Mouse (Mus musculus) MEL (cell line): ENCODE results near the gene Srd5a3. TPM values are rescaled to one million over a fixed set of nuclear protein-coding genes. Genes with fewer than 3 reads are reported as not detected.

ENCODE experiments used
- DNase-seq: peaks from one replicate; pipeline ENCODE4 v3.0.0; 2011; ENCODE audit warnings: low read depth, low spot score
- H3K27ac ChIP-seq: 2 replicates; pipeline ENCODE4 v1.5.1; 2012; ENCODE audit warnings: low read depth, mild to moderate bottlenecking, control low read depth, low read length, moderate library complexity; ENCODE audit not compliant: control insufficient read depth
- H3K27me3 ChIP-seq, 2 experiments: fragments of 150-350 bp in 1 of 2; sonication (generic) in 1 of 2; 2 replicates each; pipeline ENCODE4 v1.6.1; 2012; ENCODE audit warnings: low read length in 2 of 2, mild to moderate bottlenecking in 2 of 2, improper control_type of control experiment in 1 of 2, moderate library complexity in 1 of 2; ENCODE audit not compliant: insufficient read depth in 2 of 2, control insufficient read depth in 1 of 2
- H3K36me3 ChIP-seq, 2 experiments: 2 replicates each; pipeline ENCODE4 v1.6.1; 2012 to 2014; ENCODE audit warnings: low read length in 2 of 2, improper control_type of control experiment in 1 of 2, inconsistent platforms in 1 of 2, mild to moderate bottlenecking in 1 of 2; ENCODE audit not compliant: insufficient read depth in 2 of 2, control insufficient read depth in 1 of 2
- H3K4me1 ChIP-seq, 2 experiments: fragments of 150-350 bp in 1 of 2; sonication (generic) in 1 of 2; 2 replicates each; pipeline ENCODE4 v1.6.1; 2012; ENCODE audit warnings: low read length in 2 of 2, improper control_type of control experiment in 1 of 2, mild to moderate bottlenecking in 1 of 2; ENCODE audit not compliant: insufficient read depth in 2 of 2, control insufficient read depth in 1 of 2
- H3K4me3 ChIP-seq, 2 experiments: fragments of 150-350 bp in 1 of 2; sonication (generic) in 1 of 2; 2 replicates each; pipeline ENCODE4 v1.5.1; 2012; ENCODE audit warnings: low read depth in 2 of 2, low read length in 2 of 2, mild to moderate bottlenecking in 2 of 2, moderate library complexity in 2 of 2, control low read depth in 1 of 2, improper control_type of control experiment in 1 of 2; ENCODE audit not compliant: control insufficient read depth in 1 of 2, insufficient read depth in 1 of 2
- H3K79me2 ChIP-seq: 2 replicates; pipeline ENCODE4 v1.6.1; 2012; ENCODE audit warnings: mild to moderate bottlenecking, low read length, moderate library complexity; ENCODE audit not compliant: control insufficient read depth, poor library complexity, insufficient read depth
- H3K9ac ChIP-seq: 2 replicates; pipeline ENCODE4 v1.6.1; 2012; ENCODE audit warnings: low read depth, mild to moderate bottlenecking, control low read depth, low read length, moderate library complexity; ENCODE audit not compliant: control insufficient read depth, poor library complexity, severe bottlenecking
- H3K9me3 ChIP-seq: fragments of 150-350 bp; sonication (generic); replicated peaks from 2 replicates; pipeline ENCODE4 v1.6.1; 2012; ENCODE audit warnings: mild to moderate bottlenecking, low read length, improper control_type of control experiment, moderate library complexity; ENCODE audit not compliant: insufficient read depth
- BHLHE40 ChIP-seq: IDR thresholded peaks from 2 replicates; pipeline ENCODE4 v1.6.1; 2012; ENCODE audit warnings: low read depth, mild to moderate bottlenecking, inconsistent platforms, low read length, improper control_type of control experiment, borderline replicate concordance
- CHD1 ChIP-seq: IDR thresholded peaks from 2 replicates; pipeline ENCODE4 v1.6.1; 2012; ENCODE audit warnings: low read depth, mild to moderate bottlenecking, inconsistent platforms, low read length, improper control_type of control experiment
- CHD2 ChIP-seq: IDR thresholded peaks from 2 replicates; pipeline ENCODE4 v1.6.1; 2011; ENCODE audit warnings: low read length, improper control_type of control experiment
- CTCF ChIP-seq, 3 experiments: IDR thresholded peaks in 2 of 3; conservative IDR thresholded peaks in 1 of 3; 2 replicates each; pipeline ENCODE4 v1.5.1; 2011 to 2012; ENCODE audit warnings: low read length in 3 of 3, low read depth in 2 of 3, mild to moderate bottlenecking in 2 of 3, improper control_type of control experiment in 1 of 3, inconsistent platforms in 1 of 3, mixed read lengths in 1 of 3, moderate library complexity in 1 of 3; ENCODE audit not compliant: control insufficient read depth in 1 of 3, insufficient read depth in 1 of 3, poor library complexity in 1 of 3, severe bottlenecking in 1 of 3
- E2F4 ChIP-seq: IDR thresholded peaks from 2 replicates; pipeline ENCODE4 v1.6.1; 2011; ENCODE audit warnings: low read depth, low read length, improper control_type of control experiment, borderline replicate concordance
- EP300 ChIP-seq, 2 experiments: IDR thresholded peaks; 2 replicates each; pipeline ENCODE4 v1.6.1; 2011; ENCODE audit warnings: improper control_type of control experiment in 2 of 2, low read length in 2 of 2, low read depth in 1 of 2, mild to moderate bottlenecking in 1 of 2
- ETS1 ChIP-seq: IDR thresholded peaks from 2 replicates; pipeline ENCODE4 v1.6.1; 2012; ENCODE audit warnings: low read depth, mild to moderate bottlenecking, inconsistent platforms, low read length, improper control_type of control experiment, moderate library complexity
- JUND ChIP-seq: IDR thresholded peaks from 2 replicates; pipeline ENCODE4 v1.6.1; 2011; ENCODE audit warnings: low read depth, mild to moderate bottlenecking, improper control_type of control experiment, low read length
- MAX ChIP-seq: IDR thresholded peaks from 2 replicates; pipeline ENCODE4 v1.6.1; 2011; ENCODE audit warnings: low read length, improper control_type of control experiment
- MAZ ChIP-seq: IDR thresholded peaks from 2 replicates; pipeline ENCODE4 v1.6.1; 2012; ENCODE audit warnings: low read depth, mild to moderate bottlenecking, inconsistent platforms, low read length, improper control_type of control experiment
- MEF2A ChIP-seq: IDR thresholded peaks from 2 replicates; pipeline ENCODE4 v1.6.1; 2014; ENCODE audit warnings: low read depth, mild to moderate bottlenecking, inconsistent platforms, low read length, improper control_type of control experiment; ENCODE audit not compliant: poor library complexity, insufficient replicate concordance, severe bottlenecking; ENCODE audit errors: extremely low read depth
- MXI1 ChIP-seq: IDR thresholded peaks from 2 replicates; pipeline ENCODE4 v1.6.1; 2011; ENCODE audit warnings: mild to moderate bottlenecking, low read depth, low read length, improper control_type of control experiment
- MYB ChIP-seq: IDR thresholded peaks from 2 replicates; pipeline ENCODE4 v1.6.1; 2011; ENCODE audit warnings: mild to moderate bottlenecking, low read depth, low read length, improper control_type of control experiment
- NELFE ChIP-seq: IDR thresholded peaks from 2 replicates; pipeline ENCODE4 v1.6.1; 2011; ENCODE audit warnings: low read depth, low read length, improper control_type of control experiment
- NRF1 ChIP-seq: IDR thresholded peaks from 2 replicates; pipeline ENCODE4 v1.6.1; 2014; ENCODE audit warnings: low read depth, mild to moderate bottlenecking, inconsistent platforms, low read length, improper control_type of control experiment, moderate library complexity; ENCODE audit not compliant: poor library complexity, insufficient read depth, severe bottlenecking
- POLR2AphosphoS2 ChIP-seq: IDR thresholded peaks from 2 replicates; pipeline ENCODE4 v1.6.1; 2011; ENCODE audit warnings: low read length, improper control_type of control experiment
- POLR2AphosphoS5 ChIP-seq: IDR thresholded peaks from 2 replicates; pipeline ENCODE4 v1.6.1; 2012; ENCODE audit warnings: low read depth, borderline replicate concordance, mild to moderate bottlenecking, inconsistent platforms, low read length, moderate library complexity, mixed read lengths
- RAD21 ChIP-seq: IDR thresholded peaks from 2 replicates; pipeline ENCODE4 v1.6.1; 2011; ENCODE audit warnings: mild to moderate bottlenecking, low read depth, low read length, improper control_type of control experiment
- RCOR1 ChIP-seq: IDR thresholded peaks from 2 replicates; pipeline ENCODE4 v1.6.1; 2012; ENCODE audit warnings: low read depth, mild to moderate bottlenecking, inconsistent platforms, low read length, improper control_type of control experiment
- SIN3A ChIP-seq: IDR thresholded peaks from 2 replicates; pipeline ENCODE4 v1.6.1; 2012; ENCODE audit warnings: low read length, improper control_type of control experiment, inconsistent platforms
- SMC3 ChIP-seq: IDR thresholded peaks from 2 replicates; pipeline ENCODE4 v1.6.1; 2011; ENCODE audit warnings: low read depth, low read length, improper control_type of control experiment
- TCF12 ChIP-seq: IDR thresholded peaks from 2 replicates; pipeline ENCODE4 v1.6.1; 2014; ENCODE audit warnings: low read depth, mild to moderate bottlenecking, inconsistent platforms, low read length, improper control_type of control experiment, moderate library complexity
- UBTF ChIP-seq: IDR thresholded peaks from 2 replicates; pipeline ENCODE4 v1.6.1; 2012; ENCODE audit warnings: low read depth, mild to moderate bottlenecking, inconsistent platforms, low read length, improper control_type of control experiment, moderate library complexity, borderline replicate concordance; ENCODE audit not compliant: insufficient read depth
- USF1 ChIP-seq: IDR thresholded peaks from 2 replicates; pipeline ENCODE4 v1.6.1; 2014; ENCODE audit warnings: low read depth, mild to moderate bottlenecking, inconsistent platforms, low read length, improper control_type of control experiment, moderate library complexity
- USF2 ChIP-seq, 2 experiments: IDR thresholded peaks; 2 replicates each; pipeline ENCODE4 v1.6.1; 2011 to 2012; ENCODE audit warnings: improper control_type of control experiment in 2 of 2, low read length in 2 of 2, borderline replicate concordance in 1 of 2, inconsistent platforms in 1 of 2, low read depth in 1 of 2, mild to moderate bottlenecking in 1 of 2; ENCODE audit not compliant: insufficient read depth in 1 of 2
- ZC3H11A ChIP-seq: IDR thresholded peaks from 2 replicates; pipeline ENCODE4 v1.6.1; 2012; ENCODE audit warnings: low read depth, mild to moderate bottlenecking, inconsistent platforms, low read length, improper control_type of control experiment
- ZKSCAN1 ChIP-seq: IDR thresholded peaks from 2 replicates; pipeline ENCODE4 v1.6.1; 2012; ENCODE audit warnings: low read depth, mild to moderate bottlenecking, inconsistent platforms, low read length, improper control_type of control experiment, moderate library complexity
- ZNF384 ChIP-seq: IDR thresholded peaks from 2 replicates; pipeline ENCODE4 v1.6.1; 2012; ENCODE audit warnings: low read depth, mild to moderate bottlenecking, inconsistent platforms, low read length, improper control_type of control experiment
- polyA plus RNA-seq, 2 experiments: library from polyadenylated mRNA; stranded (reverse) in 1 of 2; unstranded in 1 of 2; fragments of >175 nt in 1 of 2; fragments of >200 nt in 1 of 2; gene quantifications; 2 replicates each; pipeline versions ENCODE4 v1.2.1 to v1.2.4; 2012; ENCODE audit warnings: low replicate concordance in 2 of 2, low read depth in 1 of 2; ENCODE audit not compliant: insufficient read length in 2 of 2, insufficient read depth in 1 of 2, missing spikeins in 1 of 2
- total RNA-seq: library from RNA; depleted of rRNA; stranded (reverse); fragments of 300-350 nt; gene quantifications from 2 replicates; pipeline ENCODE4 v1.2.3, GENCODE M21; 2012

Srd5a3 gene
- total and polyA plus RNA-seq, 3 experiments: 17.0 to 33.2 TPM; not detected in 1

DNA sequence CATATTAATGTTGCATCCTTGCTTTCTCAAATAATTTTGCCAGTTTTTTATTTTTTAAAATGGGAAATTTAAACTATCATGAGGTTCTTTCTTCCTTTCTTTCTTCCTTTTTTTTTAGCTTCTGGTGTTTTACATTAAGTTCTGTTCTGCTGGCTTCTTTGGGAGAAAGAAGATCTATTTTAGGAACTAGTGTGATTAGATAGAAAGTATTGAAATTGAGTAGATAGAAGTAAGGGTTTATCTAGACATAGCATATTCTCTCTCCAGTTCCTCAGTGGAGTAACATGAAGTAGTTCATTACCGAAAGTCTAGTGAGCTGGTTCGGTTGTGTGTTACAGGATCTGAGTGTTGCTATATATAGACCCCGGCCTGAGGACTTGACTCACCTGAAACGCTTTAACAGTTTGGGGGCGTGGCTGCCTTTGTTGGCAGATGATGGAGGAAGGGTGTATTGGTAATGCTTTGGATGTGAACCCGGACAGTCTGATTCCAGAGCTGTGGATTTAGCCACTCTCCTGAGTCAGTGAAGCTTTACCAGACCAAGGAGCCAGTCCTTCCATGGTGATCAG, 54.4 kb downstream of the Srd5a3 start (continued):
- TF ChIP-seq CHD1 (no peak), E2F4 (no peak)

DNA sequence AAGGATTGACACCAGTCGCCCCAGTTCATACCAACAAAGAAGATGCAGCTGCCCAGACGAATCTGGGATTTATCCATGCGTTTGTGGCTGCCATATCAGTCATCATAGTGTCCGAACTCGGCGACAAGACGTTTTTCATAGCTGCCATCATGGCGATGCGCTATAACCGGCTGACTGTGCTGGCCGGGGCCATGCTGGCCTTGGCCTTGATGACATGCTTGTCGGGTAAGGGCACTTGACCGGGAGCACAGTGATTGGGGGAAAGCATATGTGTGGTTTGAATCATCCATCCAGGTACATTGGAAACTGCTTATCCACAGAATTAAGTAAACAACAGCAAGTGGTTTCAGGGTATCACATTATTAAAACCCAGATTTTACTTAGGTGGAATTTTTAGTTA, 59.3 kb downstream of the Srd5a3 start:
- no peak for DNase-seq
- no peak overlapping the region for H3K4me3 ChIP-seq
- peaks cover 5 to 8% of the 10 kb centered on the region in 2 experiments for H3K4me1 ChIP-seq
- no peak overlapping the region for H3K27ac ChIP-seq
- H3K36me3 ChIP-seq: peaks cover 11 to 24% of the 10 kb centered on the region in 2 experiments
- no peaks in the 10 kb centered on the region for H3K27me3 ChIP-seq
- no peaks in the 10 kb centered on the region for H3K9me3 ChIP-seq
- no peak for TF ChIP-seq SIN3A
- TF ChIP-seq NELFE: no peak
- TF ChIP-seq JUND: no peak
- no peak for TF ChIP-seq CHD2
- no peak for TF ChIP-seq ZC3H11A
- no peak for TF ChIP-seq MAZ
- TF ChIP-seq POLR2AphosphoS5: no peak
- no peak for TF ChIP-seq USF2 (IDR thresholded peaks at IDR 0.05; ENCODE audit: borderline replicate concordance in 1 of 2, insufficient read depth in 1 of 2, low read depth in 1 of 2, low read length in 2 of 2)
- TF ChIP-seq TCF12: no peak
- TF ChIP-seq CTCF (IDR thresholded peaks at IDR 0.05 in 2 of 3, conservative IDR thresholded peaks at IDR 0.05 in 1 of 3; ENCODE audit: control insufficient read depth in 1 of 3, insufficient read depth in 1 of 3, low read depth in 2 of 3, low read length in 3 of 3, poor library complexity in 1 of 3, severe bottlenecking in 1 of 3): no peak
- no peak for TF ChIP-seq RAD21
- no peak for TF ChIP-seq MYB
- no peak for TF ChIP-seq RCOR1
- TF ChIP-seq MAX: no peak
- no peak for TF ChIP-seq ZNF384
- TF ChIP-seq BHLHE40: no peak
- no peak for TF ChIP-seq MXI1
- no peak overlapping the region for H3K9ac ChIP-seq
- H3K79me2 ChIP-seq: peaks cover 12% of the 10 kb centered on the region; the same call in 1 of the 2 replicates

DNA sequence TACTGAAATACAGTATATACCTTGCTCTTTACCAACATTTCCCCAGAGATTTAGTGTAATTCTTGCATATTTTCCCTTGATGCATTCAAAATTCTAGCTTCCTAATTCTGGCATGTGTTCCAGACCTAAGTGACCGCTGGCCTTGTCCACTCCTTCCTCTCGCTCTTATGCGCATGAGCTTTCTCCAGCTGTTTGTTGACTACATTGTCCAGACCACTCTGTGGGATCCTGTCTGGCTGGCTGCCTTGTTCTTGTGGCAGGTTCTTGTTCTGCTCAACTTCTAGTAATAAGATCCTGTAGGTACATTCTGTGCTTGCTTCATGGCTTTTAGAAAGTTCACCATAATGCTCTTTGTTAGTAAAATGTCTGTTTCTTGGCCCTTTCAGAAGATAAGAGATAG, 63.1 kb downstream of the Srd5a3 start:
- Histone ChIP-seq H3K9me3 (no peaks in the 10 kb centered on the region), H3K27ac (no peak overlapping the region), H3K79me2 (peaks cover 1% of the 10 kb centered on the region; the same call in 1 of the 2 replicates), H3K4me3 (no peak overlapping the region), H3K9ac (no peak overlapping the region), H3K4me1 (no peaks in the 10 kb centered on the region), H3K27me3 (no peaks in the 10 kb centered on the region), H3K36me3 (peaks cover 0 to 35% of the 10 kb centered on the region in 2 experiments; a peak in 2 of 4 replicates)
- no peak for DNase-seq
- TF ChIP-seq EP300 (IDR thresholded peaks at IDR 0.05; ENCODE audit: low read depth in 1 of 2, low read length in 2 of 2) (no peak), NELFE (no peak), USF2 (IDR thresholded peaks at IDR 0.05; ENCODE audit: borderline replicate concordance in 1 of 2, insufficient read depth in 1 of 2, low read depth in 1 of 2, low read length in 2 of 2) (no peak), MAX (no peak), SMC3 (no peak), SIN3A (no peak), ZKSCAN1 (no peak), RCOR1 (no peak), USF1 (no peak), UBTF (no peak), CHD2 (no peak), JUND (no peak), NRF1 (no peak), MEF2A (no peak), MXI1 (no peak), POLR2AphosphoS2 (no peak), MAZ (no peak), ETS1 (no peak)
